Mouse (Mus musculus): Measurements from ENCODE around the gene Podxl.

DNA sequence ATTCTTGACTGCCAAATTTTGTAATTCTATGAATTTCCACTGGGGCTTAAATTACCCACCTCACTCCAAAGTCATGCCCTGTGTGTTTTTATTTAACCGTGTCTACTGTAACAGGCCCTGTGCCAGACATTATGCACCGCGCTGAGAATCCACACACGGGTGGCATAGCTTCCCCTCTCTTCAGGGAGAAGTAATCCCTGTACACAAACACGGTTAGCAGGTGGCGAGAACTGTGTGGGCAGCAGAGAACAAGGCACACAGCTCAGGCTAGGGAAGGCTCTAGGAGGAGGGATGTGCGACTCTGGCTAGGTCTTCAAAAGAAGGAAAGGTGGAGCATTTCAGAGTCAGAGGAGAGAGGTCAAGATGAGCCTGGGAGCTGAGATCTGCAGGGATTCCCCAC lies 3.4 kb upstream of the Podxl start:
- TF ChIP-seq CTCF (IDR thresholded peaks at IDR 0.05; ENCODE audit: low read depth, low read length) = no peak
- TF ChIP-seq EP300 (IDR thresholded peaks at IDR 0.05; ENCODE audit: insufficient read depth, low read depth, low read length) = no peak

Data from ES-Bruce4 (cell line).